Mouse (Mus musculus): ENCODE measurements around the gene Fancd2. TPM values are rescaled to one million over a fixed set of nuclear protein-coding genes. Genes with fewer than 3 reads are reported as not detected.
A peak's percentile ranks its signal among the peaks of the same experiment; 100 is the strongest.

The Fancd2 gene
- polyA plus RNA-seq, 1 experiment from 2014 or later, result 18.8 TPM

GRCm38 (mm10) chr6:113501388-113502084, 29.9 kb upstream of the Fancd2 start, which contains the start of gene Prrt3:
Gene Prrt3 (minus strand): TSS chr6:113501931.
- peaks cover 5% of the 10 kb centered on the region for H3K4me1 ChIP-seq
- H3K27me3 ChIP-seq, result peaks cover 18% of the 10 kb centered on the region
- 2% methylated on average over 32 of the region's 32 CpGs for WGBS
- peak within 1 kb of the TSS; percentile 66 for H3K9ac ChIP-seq
- H3K4me3 ChIP-seq (replicated peaks), result peak within 1 kb of the TSS; percentile 57
- ATAC-seq (ENCODE audit: low FRiP score), result peak; percentile 77
- 0 out of 2 replicates have a peak within 1 kb of the TSS, but pooled peaks have one; percentile 25 for H3K27ac ChIP-seq
- H3K36me3 ChIP-seq (replicated peaks), result no peaks in the 10 kb centered on the region
- peak within 1 kb of the TSS; percentile 76 for H3K4me2 ChIP-seq
- no peaks in the 10 kb centered on the region for H3K9me3 ChIP-seq

GRCm38 (mm10) chr6:113502801-113503200, 28.7 kb upstream of the Fancd2 start:
- no peak overlapping the region for H3K4me3 ChIP-seq (replicated peaks)
- H3K27me3 ChIP-seq, result peaks cover 18% of the 10 kb centered on the region
- no peaks in the 10 kb centered on the region for H3K9me3 ChIP-seq
- no peak overlapping the region for H3K4me2 ChIP-seq
- no peaks in the 10 kb centered on the region for H3K36me3 ChIP-seq (replicated peaks)
- H3K4me1 ChIP-seq, result peaks cover 5% of the 10 kb centered on the region
- H3K9ac ChIP-seq, result no peak overlapping the region
- no peak for ATAC-seq (ENCODE audit: low FRiP score)
- WGBS, result 47% methylated on average over 2 of the region's 2 CpGs
- no peak overlapping the region for H3K27ac ChIP-seq

- no peak overlapping the region for H3K27ac ChIP-seq
- peaks cover 12% of the 10 kb centered on the region for H3K27me3 ChIP-seq
- H3K4me1 ChIP-seq, result peaks cover 5% of the 10 kb centered on the region
- no peak overlapping the region for H3K4me2 ChIP-seq
- ATAC-seq (ENCODE audit: low FRiP score), result no peak
- no peak overlapping the region for H3K9ac ChIP-seq
- H3K36me3 ChIP-seq (replicated peaks), result no peaks in the 10 kb centered on the region
- H3K4me3 ChIP-seq (replicated peaks), result no peak overlapping the region
- WGBS, result 90% methylated on average over 1 of the region's 1 CpGs
- no peaks in the 10 kb centered on the region for H3K9me3 ChIP-seq
Observed at GRCm38 (mm10) chr6:113505689-113506088, 25.8 kb upstream of the Fancd2 start.

GRCm38 (mm10) chr6:113507130-113507529, 24.4 kb upstream of the Fancd2 start:
- Histone ChIP-seq H3K4me3 (replicated peaks) (no peak overlapping the region), H3K4me1 (no peaks in the 10 kb centered on the region), H3K9me3 (no peaks in the 10 kb centered on the region), H3K27ac (no peak overlapping the region), H3K27me3 (no peaks in the 10 kb centered on the region), H3K9ac (no peak overlapping the region), H3K36me3 (replicated peaks) (0 out of 2 replicates have a peak, but pooled peaks cover under 1% of the 10 kb centered on the region), H3K4me2 (no peak overlapping the region)
- ATAC-seq (ENCODE audit: low FRiP score), result no peak

- Histone ChIP-seq H3K4me2 (no peak overlapping the region), H3K27me3 (no peaks in the 10 kb centered on the region), H3K9ac (no peak overlapping the region), H3K4me1 (no peaks in the 10 kb centered on the region), H3K27ac (no peak overlapping the region), H3K36me3 (replicated peaks) (peaks cover 9% of the 10 kb centered on the region), H3K4me3 (replicated peaks) (no peak overlapping the region), H3K9me3 (no peaks in the 10 kb centered on the region)
- 63% methylated on average over 7 of the region's 7 CpGs for WGBS
- ATAC-seq (ENCODE audit: low FRiP score), result no peak
Observed at GRCm38 (mm10) chr6:113508272-113508946, 23.1 kb upstream of the Fancd2 start.

- H3K27ac ChIP-seq, result no peak overlapping the region
- WGBS, result 57% methylated on average over 5 of the region's 5 CpGs
- no peak for ATAC-seq (ENCODE audit: low FRiP score)
Observed at GRCm38 (mm10) chr6:113508947-113509280, 22.6 kb upstream of the Fancd2 start.

DNA sequence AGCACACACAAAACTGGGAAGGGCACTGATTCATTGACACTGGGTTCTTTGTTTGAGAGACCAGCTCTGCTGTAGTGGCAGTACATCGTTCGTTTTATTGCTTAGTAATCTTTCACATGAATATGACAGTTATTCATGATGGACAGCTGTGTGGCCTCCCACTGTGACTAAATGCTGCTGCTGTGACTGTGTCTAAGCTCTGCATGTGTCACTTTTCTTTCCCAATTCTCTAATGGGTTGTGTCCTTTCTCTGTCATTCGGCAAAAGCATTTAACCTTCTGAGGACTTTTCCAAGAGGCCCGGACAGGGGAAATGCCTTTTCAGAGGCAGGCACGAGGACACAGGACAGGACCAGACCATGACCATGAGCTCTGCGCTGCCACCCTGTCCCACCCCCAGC, 17.5 kb upstream of the Fancd2 start:
- H3K4me1 ChIP-seq, result no peaks in the 10 kb centered on the region
- WGBS, result 98% methylated on average over 6 of the region's 6 CpGs
- no peak overlapping the region for H3K27ac ChIP-seq
- H3K27me3 ChIP-seq, result no peaks in the 10 kb centered on the region
- H3K4me2 ChIP-seq, result no peak overlapping the region
- no peak overlapping the region for H3K4me3 ChIP-seq (replicated peaks)
- H3K9me3 ChIP-seq, result no peaks in the 10 kb centered on the region
- H3K9ac ChIP-seq, result no peak overlapping the region
- ATAC-seq (ENCODE audit: low FRiP score), result no peak
- peaks cover 64% of the 10 kb centered on the region for H3K36me3 ChIP-seq (replicated peaks)

More at GRCm38 (mm10) chr6:113508947-113509280, 22.6 kb upstream of the Fancd2 start:
- H3K4me3 ChIP-seq (replicated peaks), result no peak overlapping the region
- no peaks in the 10 kb centered on the region for H3K4me1 ChIP-seq
- H3K36me3 ChIP-seq (replicated peaks), result peaks cover 14% of the 10 kb centered on the region
- no peak overlapping the region for H3K9ac ChIP-seq
- no peaks in the 10 kb centered on the region for H3K27me3 ChIP-seq
- H3K9me3 ChIP-seq, result no peaks in the 10 kb centered on the region
- no peak overlapping the region for H3K4me2 ChIP-seq

DNA sequence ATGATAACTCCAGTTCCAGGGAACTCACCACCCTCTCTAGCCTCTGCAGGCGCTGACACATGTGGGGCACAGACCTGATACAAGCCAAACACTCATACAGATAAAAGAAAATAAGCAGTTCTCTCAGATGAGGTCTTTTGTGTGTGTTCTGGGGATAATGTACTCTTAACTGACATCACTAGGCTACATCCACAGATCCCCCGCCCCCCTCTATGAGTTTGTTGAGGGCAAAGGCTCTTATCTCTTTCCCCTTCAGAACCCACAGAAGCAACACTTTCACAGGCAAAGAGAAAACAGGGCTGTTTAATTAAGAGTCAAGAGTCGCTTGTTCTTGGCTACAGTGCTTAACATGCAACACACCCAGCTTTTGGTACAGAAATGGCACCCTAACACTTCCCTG, 16.9 kb upstream of the Fancd2 start:
- no peaks in the 10 kb centered on the region for H3K9me3 ChIP-seq
- no peak overlapping the region for H3K4me3 ChIP-seq (replicated peaks)
- H3K27me3 ChIP-seq, result no peaks in the 10 kb centered on the region
- no peak overlapping the region for H3K27ac ChIP-seq
- H3K4me1 ChIP-seq, result no peaks in the 10 kb centered on the region
- H3K36me3 ChIP-seq (replicated peaks), result peaks cover 71% of the 10 kb centered on the region
- ATAC-seq (ENCODE audit: low FRiP score), result no peak
- no peak overlapping the region for H3K9ac ChIP-seq
- WGBS, result 99% methylated on average over 3 of the region's 3 CpGs
- no peak overlapping the region for H3K4me2 ChIP-seq

DNA sequence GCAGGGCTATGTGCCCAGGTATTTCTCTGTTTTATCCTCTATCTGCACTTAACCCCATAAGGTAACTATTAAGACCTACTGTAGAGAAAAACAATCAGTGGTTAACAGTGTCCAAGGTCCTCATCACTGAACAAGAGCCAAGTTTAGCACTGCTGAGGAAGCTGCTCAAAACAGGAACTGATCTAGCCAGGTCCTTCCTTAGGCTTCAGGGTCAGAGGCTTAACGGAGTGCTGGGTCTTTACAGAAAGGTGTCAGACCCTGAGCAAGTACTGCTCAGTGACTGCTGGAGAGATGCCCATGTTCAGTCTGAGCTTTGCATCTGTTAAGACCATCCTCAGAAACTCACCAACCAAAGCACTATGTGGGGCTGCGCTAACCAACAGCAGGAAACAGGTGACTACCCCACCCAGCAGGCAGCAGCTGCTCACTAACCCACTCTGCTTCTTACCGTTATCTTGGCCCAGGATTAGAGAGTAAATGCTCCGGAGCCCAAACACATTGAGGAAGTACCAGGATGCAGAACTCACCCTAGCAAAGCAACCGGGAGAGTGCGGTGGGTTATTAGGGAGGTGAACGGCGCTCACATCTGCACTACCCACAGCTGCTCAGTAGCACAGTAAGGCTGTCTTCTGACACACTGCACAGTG, 13.9 kb upstream of the Fancd2 start:
- Histone ChIP-seq H3K27me3 (no peaks in the 10 kb centered on the region), H3K4me3 (replicated peaks) (no peak overlapping the region), H3K9ac (no peak overlapping the region), H3K36me3 (replicated peaks) (peaks cover 92% of the 10 kb centered on the region), H3K4me2 (no peak overlapping the region), H3K9me3 (no peaks in the 10 kb centered on the region), H3K4me1 (no peaks in the 10 kb centered on the region), H3K27ac (no peak overlapping the region)
- no peak for ATAC-seq (ENCODE audit: low FRiP score)
- 93% methylated on average over 8 of the region's 8 CpGs for WGBS

- Histone ChIP-seq H3K4me3 (replicated peaks) (no peak overlapping the region), H3K27me3 (no peaks in the 10 kb centered on the region), H3K9me3 (no peaks in the 10 kb centered on the region), H3K4me2 (no peak overlapping the region), H3K36me3 (replicated peaks) (peaks cover 56% of the 10 kb centered on the region), H3K27ac (no peak overlapping the region), H3K4me1 (no peaks in the 10 kb centered on the region), H3K9ac (no peak overlapping the region)
- no peak for ATAC-seq (ENCODE audit: low FRiP score)
- 88% methylated on average over 1 of the region's 1 CpGs for WGBS
Observed at GRCm38 (mm10) chr6:113522310-113522709, 9.2 kb upstream of the Fancd2 start.

- Histone ChIP-seq H3K9ac (no peak overlapping the region), H3K27ac (no peak overlapping the region), H3K36me3 (replicated peaks) (peaks cover 45% of the 10 kb centered on the region), H3K9me3 (no peaks in the 10 kb centered on the region), H3K4me1 (no peaks in the 10 kb centered on the region), H3K4me2 (no peak overlapping the region), H3K4me3 (replicated peaks) (no peak overlapping the region), H3K27me3 (no peaks in the 10 kb centered on the region)
- ATAC-seq (ENCODE audit: low FRiP score), result no peak
- WGBS, result 93% methylated on average over 8 of the region's 8 CpGs
Observed at GRCm38 (mm10) chr6:113523420-113523819, 8.1 kb upstream of the Fancd2 start.

- H3K9me3 ChIP-seq, result no peaks in the 10 kb centered on the region
- H3K4me2 ChIP-seq, result peak overlapping the region; percentile 69
- H3K4me3 ChIP-seq (replicated peaks), result peak overlapping the region; percentile 82
- no peaks in the 10 kb centered on the region for H3K27me3 ChIP-seq
- H3K27ac ChIP-seq, result no peak overlapping the region
- ATAC-seq (ENCODE audit: low FRiP score), result no peak; the same call in 1 of the 2 replicates
- WGBS, result 4% methylated on average over 7 of the region's 7 CpGs
- peaks cover 18% of the 10 kb centered on the region for H3K4me1 ChIP-seq
- H3K9ac ChIP-seq, result peak overlapping the region; percentile 80
- peaks cover 5% of the 10 kb centered on the region for H3K36me3 ChIP-seq (replicated peaks)
Observed at GRCm38 (mm10) chr6:113531840-113532404, 440 bp downstream of the Fancd2 start.

Measured in forebrain, embryonic 12.5 days (tissue).